Mouse (Mus musculus): ENCODE results near the gene Lats2. TPM values are rescaled to one million over a fixed set of nuclear protein-coding genes. Genes with fewer than 3 reads are reported as not detected.

Lats2 gene
- polyA plus RNA-seq, 1 experiment, result 23.0 TPM

- no peaks in the 10 kb centered on the region for H3K4me1 ChIP-seq (ENCODE audit: control insufficient read depth, insufficient read depth, insufficient read length, low read length)
- no peak for TF ChIP-seq POLR2A (IDR thresholded peaks at IDR 0.05; ENCODE audit: low read depth, low read length)
- no peak for TF ChIP-seq CTCF (IDR thresholded peaks at IDR 0.05; ENCODE audit: extremely low read depth, insufficient read length, insufficient replicate concordance, low read depth, low read length)
- WGBS, result 64% methylated on average over 4 of the region's 4 CpGs
- no peak overlapping the region for H3K4me3 ChIP-seq (ENCODE audit: low read depth, low read length)
- no peaks in the 10 kb centered on the region for H3K36me3 ChIP-seq (ENCODE audit: control insufficient read depth, insufficient read depth, low read length)
- H3K27ac ChIP-seq (ENCODE audit: insufficient read depth, low read depth, low read length), result no peak overlapping the region
- H3K27me3 ChIP-seq (ENCODE audit: control insufficient read depth, insufficient read depth, low read length), result no peaks in the 10 kb centered on the region
Observed at GRCm38 (mm10) chr14:57787406-57787805, 29.2 kb upstream of the Lats2 start.

- no peaks in the 10 kb centered on the region for H3K27me3 ChIP-seq (ENCODE audit: control insufficient read depth, insufficient read depth, low read length)
- TF ChIP-seq POLR2A (IDR thresholded peaks at IDR 0.05; ENCODE audit: low read depth, low read length) (no peak), CTCF (IDR thresholded peaks at IDR 0.05; ENCODE audit: extremely low read depth, insufficient read length, insufficient replicate concordance, low read depth, low read length) (no peak)
- H3K4me1 ChIP-seq (ENCODE audit: control insufficient read depth, insufficient read depth, insufficient read length, low read length), result peaks cover 10% of the 10 kb centered on the region; the same call in 1 of the 2 replicates
- WGBS, result 73% methylated on average over 6 of the region's 6 CpGs
- no peaks in the 10 kb centered on the region for H3K36me3 ChIP-seq (ENCODE audit: control insufficient read depth, insufficient read depth, low read length)
- H3K4me3 ChIP-seq (ENCODE audit: low read depth, low read length), result no peak overlapping the region
- H3K27ac ChIP-seq (ENCODE audit: insufficient read depth, low read depth, low read length), result no peak overlapping the region; the same call in 1 of the 2 replicates
Observed at GRCm38 (mm10) chr14:57772157-57772815, 14.1 kb upstream of the Lats2 start.

- no peaks in the 10 kb centered on the region for H3K4me1 ChIP-seq (ENCODE audit: control insufficient read depth, insufficient read depth, insufficient read length, low read length)
- no peak overlapping the region for H3K4me3 ChIP-seq (ENCODE audit: low read depth, low read length)
- no peak for TF ChIP-seq POLR2A (IDR thresholded peaks at IDR 0.05; ENCODE audit: low read depth, low read length)
- TF ChIP-seq CTCF (IDR thresholded peaks at IDR 0.05; ENCODE audit: extremely low read depth, insufficient read length, insufficient replicate concordance, low read depth, low read length), result no peak
- 82% methylated on average over 5 of the region's 5 CpGs for WGBS
- H3K27me3 ChIP-seq (ENCODE audit: control insufficient read depth, insufficient read depth, low read length), result no peaks in the 10 kb centered on the region
- no peaks in the 10 kb centered on the region for H3K36me3 ChIP-seq (ENCODE audit: control insufficient read depth, insufficient read depth, low read length)
- no peak overlapping the region for H3K27ac ChIP-seq (ENCODE audit: insufficient read depth, low read depth, low read length)
Observed at GRCm38 (mm10) chr14:57769102-57769501, 10.9 kb upstream of the Lats2 start.

GRCm38 (mm10) chr14:57760447-57761412 is 2.5 kb upstream of the Lats2 start:
- TF ChIP-seq POLR2A (IDR thresholded peaks at IDR 0.05; ENCODE audit: low read depth, low read length) (no peak), CTCF (IDR thresholded peaks at IDR 0.05; ENCODE audit: extremely low read depth, insufficient read length, insufficient replicate concordance, low read depth, low read length) (no peak)
- Histone ChIP-seq H3K27ac (ENCODE audit: insufficient read depth, low read depth, low read length) (no peak overlapping the region), H3K27me3 (ENCODE audit: control insufficient read depth, insufficient read depth, low read length) (no peaks in the 10 kb centered on the region), H3K4me1 (ENCODE audit: control insufficient read depth, insufficient read depth, insufficient read length, low read length) (no peaks in the 10 kb centered on the region), H3K4me3 (ENCODE audit: low read depth, low read length) (no peak overlapping the region), H3K36me3 (ENCODE audit: control insufficient read depth, insufficient read depth, low read length) (no peaks in the 10 kb centered on the region)
- 75% methylated on average over 10 of the region's 10 CpGs for WGBS

- no peak overlapping the region for H3K27ac ChIP-seq (ENCODE audit: insufficient read depth, low read depth, low read length)
- no peaks in the 10 kb centered on the region for H3K36me3 ChIP-seq (ENCODE audit: control insufficient read depth, insufficient read depth, low read length)
- no peak for TF ChIP-seq POLR2A (IDR thresholded peaks at IDR 0.05; ENCODE audit: low read depth, low read length)
- no peak for TF ChIP-seq CTCF (IDR thresholded peaks at IDR 0.05; ENCODE audit: extremely low read depth, insufficient read length, insufficient replicate concordance, low read depth, low read length)
- no peak overlapping the region for H3K4me3 ChIP-seq (ENCODE audit: low read depth, low read length)
- H3K27me3 ChIP-seq (ENCODE audit: control insufficient read depth, insufficient read depth, low read length), result no peaks in the 10 kb centered on the region
- H3K4me1 ChIP-seq (ENCODE audit: control insufficient read depth, insufficient read depth, insufficient read length, low read length), result no peaks in the 10 kb centered on the region
- 62% methylated on average over 4 of the region's 4 CpGs for WGBS
Observed at GRCm38 (mm10) chr14:57756094-57756493, 2.1 kb downstream of the Lats2 start.

- TF ChIP-seq POLR2A (IDR thresholded peaks at IDR 0.05; ENCODE audit: low read depth, low read length) (no peak), CTCF (IDR thresholded peaks at IDR 0.05; ENCODE audit: extremely low read depth, insufficient read length, insufficient replicate concordance, low read depth, low read length) (no peak)
- 96% methylated on average over 2 of the region's 2 CpGs for WGBS
- no peak overlapping the region for H3K27ac ChIP-seq (ENCODE audit: insufficient read depth, low read depth, low read length)
- no peak overlapping the region for H3K4me3 ChIP-seq (ENCODE audit: low read depth, low read length)
- no peaks in the 10 kb centered on the region for H3K27me3 ChIP-seq (ENCODE audit: control insufficient read depth, insufficient read depth, low read length)
- no peaks in the 10 kb centered on the region for H3K4me1 ChIP-seq (ENCODE audit: control insufficient read depth, insufficient read depth, insufficient read length, low read length)
- no peaks in the 10 kb centered on the region for H3K36me3 ChIP-seq (ENCODE audit: control insufficient read depth, insufficient read depth, low read length)
Observed at GRCm38 (mm10) chr14:57755661-57756060, 2.5 kb downstream of the Lats2 start.
